Mouse (Mus musculus) ES-E14 (cell line): ENCODE measurements around the gene Akap12.

ENCODE experiments used
- CHD2 ChIP-seq: IDR thresholded peaks from 2 replicates; pipeline ENCODE4 v1.6.1; 2014; ENCODE audit warnings: mild to moderate bottlenecking, low read depth, low read length, inconsistent platforms
- HCFC1 ChIP-seq: IDR thresholded peaks from 2 replicates; pipeline ENCODE4 v1.6.1; 2012; ENCODE audit warnings: low read length, inconsistent platforms, borderline replicate concordance; ENCODE audit not compliant: insufficient read depth
- MAFK ChIP-seq: IDR thresholded peaks from 2 replicates; pipeline ENCODE4 v1.6.1; 2014; ENCODE audit warnings: mild to moderate bottlenecking, low read depth, low read length, inconsistent platforms; ENCODE audit not compliant: insufficient read depth
- ZC3H11A ChIP-seq: IDR thresholded peaks from 2 replicates; pipeline ENCODE4 v1.6.1; 2012; ENCODE audit warnings: low read depth, mild to moderate bottlenecking, inconsistent platforms, low read length, borderline replicate concordance
- ZNF384 ChIP-seq: IDR thresholded peaks from 2 replicates; pipeline ENCODE4 v1.6.1; 2012; ENCODE audit warnings: low read depth, low read length, inconsistent platforms

DNA sequence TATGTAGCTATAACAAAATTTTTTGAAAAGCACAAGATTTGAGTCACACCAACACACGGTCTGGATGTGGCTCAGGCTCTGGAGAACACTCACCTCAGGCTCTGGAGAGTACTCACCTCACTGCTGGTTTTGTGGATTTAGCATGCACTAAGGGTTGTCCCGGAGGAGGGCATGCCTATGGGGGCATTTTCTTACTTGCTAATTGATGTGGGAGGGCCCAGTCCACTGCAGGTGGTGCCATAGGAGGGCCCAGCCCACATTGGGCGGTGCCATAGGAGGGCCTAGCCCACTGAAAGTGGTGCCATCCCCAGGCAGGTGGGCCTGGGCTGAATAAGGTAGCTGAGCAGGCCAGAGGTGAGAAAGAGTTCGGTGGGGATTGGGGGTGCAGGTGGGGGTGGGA lies 12.6 kb upstream of the Akap12 start:
- TF ChIP-seq ZNF384 (no peak), HCFC1 (no peak), MAFK (no peak), ZC3H11A (no peak), CHD2 (no peak)
